Mouse (Mus musculus) right cerebral cortex, adult 2 months (tissue): Measurements from ENCODE around the gene Akr1c19.

Source experiments
- DNase-seq, 2 experiments: peaks; one replicate each; pipeline ENCODE4 v3.0.0; 2021 to 2022; ENCODE audit warnings: low spot score in 2 of 2

Gene Akr1c19

GRCm38 (mm10) chr13:4270860-4271259 lies 42.4 kb downstream of the Akr1c19 start:
- DNase-seq = no peak

DNA sequence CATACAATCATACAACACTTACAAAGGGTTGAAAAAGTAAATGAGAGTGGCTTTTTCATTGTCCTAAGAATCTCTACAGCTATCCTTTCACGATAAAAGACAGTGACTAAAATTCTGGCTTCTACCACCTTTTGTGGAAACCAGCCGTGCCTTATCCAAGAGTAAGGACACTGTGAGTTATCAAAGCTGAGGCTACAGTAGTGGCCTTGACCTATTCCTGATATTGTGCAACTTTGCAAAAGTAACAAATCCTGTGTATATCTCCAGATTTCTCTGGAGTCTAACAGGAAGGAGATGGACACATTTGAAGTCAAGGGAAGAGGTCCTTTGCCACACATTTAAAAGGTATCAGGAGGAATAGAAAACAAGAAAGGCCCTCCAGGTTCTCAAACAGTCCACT lies 49.0 kb downstream of the Akr1c19 start:
- no peak for DNase-seq

- no peak for DNase-seq
These were observed 50.8 kb downstream of the Akr1c19 start, which contains the start of gene Akr1c12 for GRCm38 (mm10) chr13:4279284-4279683. TSS of gene Akr1c12 (minus strand) at chr13:4279433.

DNA sequence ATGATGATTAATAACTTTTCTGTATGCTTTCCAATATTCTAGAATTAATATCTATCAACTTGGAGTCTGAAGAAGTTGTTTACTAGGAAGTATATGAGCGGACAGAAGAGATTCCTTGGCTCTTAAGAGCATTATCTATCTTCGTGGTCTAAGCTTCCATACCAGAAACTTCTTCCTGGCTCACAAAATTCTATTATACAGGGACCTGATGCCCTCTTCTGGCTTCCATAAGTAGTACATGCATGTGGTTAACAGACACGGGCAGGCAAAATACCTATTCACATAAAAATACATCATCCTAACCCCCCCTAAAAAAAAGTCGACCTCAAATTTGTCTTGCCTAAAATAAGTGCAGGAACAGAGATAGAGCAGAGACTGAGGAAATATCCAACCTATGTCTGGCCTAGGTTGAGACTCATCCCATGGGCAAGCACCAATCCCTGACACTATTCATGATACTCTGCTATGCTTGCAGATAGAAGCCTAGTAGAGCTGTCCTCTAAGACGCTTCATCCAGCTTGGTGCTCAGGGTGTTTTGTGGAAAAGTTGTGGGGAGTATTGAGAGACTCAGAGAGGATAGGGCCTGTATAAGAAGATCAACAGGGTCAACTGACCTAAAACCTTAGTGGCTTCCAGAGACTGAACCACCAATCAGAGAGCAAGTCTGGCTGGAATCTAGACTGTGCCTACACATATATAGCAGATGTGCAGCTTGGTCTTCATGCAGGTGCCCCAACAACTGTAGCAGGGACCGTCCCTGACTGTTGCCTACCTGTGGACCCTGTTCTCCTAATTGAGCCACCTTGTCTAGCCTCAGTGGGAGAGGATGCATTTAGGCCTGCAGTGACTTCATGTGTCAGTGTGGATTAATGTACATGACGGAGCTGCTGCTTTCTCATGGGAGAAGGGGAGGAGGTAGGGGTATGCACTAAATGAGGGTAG lies 53.2 kb downstream of the Akr1c19 start:
- peak; percentile 48 to 70 for DNase-seq

- no peak for DNase-seq
These were observed 68.5 kb downstream of the Akr1c19 start for GRCm38 (mm10) chr13:4296991-4297390.
